Mouse (Mus musculus): ENCODE results near the gene Usp7. TPM values are rescaled to one million over a fixed set of nuclear protein-coding genes. Genes with fewer than 3 reads are reported as not detected.

The Usp7 gene
- polyA plus RNA-seq, 1 experiment from 2014 or later = 33.2 TPM

- Histone ChIP-seq H3K27ac (no peak overlapping the region), H3K9me3 (no peaks in the 10 kb centered on the region), H3K4me3 (no peak overlapping the region), H3K36me3 (peaks cover 86% of the 10 kb centered on the region), H3K4me1 (no peaks in the 10 kb centered on the region), H3K9ac (no peak overlapping the region), H3K27me3 (no peaks in the 10 kb centered on the region), H3K4me2 (no peak overlapping the region)
- WGBS = 89% methylated on average over 6 of the region's 6 CpGs
- ATAC-seq (ENCODE audit: insufficient number of reproducible peaks, insufficient read depth, low FRiP score, low TSS enrichment, low read depth) = no peak
Observed at GRCm38 (mm10) chr16:8655108-8655507, 137.0 kb downstream of the Usp7 start.

GRCm38 (mm10) chr16:8650007-8650406 lies 142.1 kb downstream of the Usp7 start:
- ATAC-seq (ENCODE audit: insufficient number of reproducible peaks, insufficient read depth, low FRiP score, low TSS enrichment, low read depth) = no peak
- no peaks in the 10 kb centered on the region for H3K9me3 ChIP-seq
- 93% methylated on average over 3 of the region's 3 CpGs for WGBS
- H3K27ac ChIP-seq = no peak overlapping the region
- H3K9ac ChIP-seq = no peak overlapping the region
- no peaks in the 10 kb centered on the region for H3K4me1 ChIP-seq
- no peak overlapping the region for H3K4me3 ChIP-seq
- no peak overlapping the region for H3K4me2 ChIP-seq
- no peaks in the 10 kb centered on the region for H3K27me3 ChIP-seq
- H3K36me3 ChIP-seq = peaks cover 93% of the 10 kb centered on the region

- 75% methylated on average over 6 of the region's 6 CpGs for WGBS
- no peak for ATAC-seq (ENCODE audit: insufficient number of reproducible peaks, insufficient read depth, low FRiP score, low TSS enrichment, low read depth)
- no peak overlapping the region for H3K4me3 ChIP-seq
- peaks cover 82% of the 10 kb centered on the region for H3K36me3 ChIP-seq
- H3K9me3 ChIP-seq = no peaks in the 10 kb centered on the region
- H3K4me1 ChIP-seq = no peaks in the 10 kb centered on the region
- no peak overlapping the region for H3K27ac ChIP-seq
- H3K27me3 ChIP-seq = no peaks in the 10 kb centered on the region
- no peak overlapping the region for H3K4me2 ChIP-seq
- no peak overlapping the region for H3K9ac ChIP-seq
Observed at GRCm38 (mm10) chr16:8645546-8645945, 146.6 kb downstream of the Usp7 start.

- ATAC-seq (ENCODE audit: insufficient number of reproducible peaks, insufficient read depth, low FRiP score, low TSS enrichment, low read depth) = no peak
- WGBS = 77% methylated on average over 2 of the region's 2 CpGs
- Histone ChIP-seq H3K9ac (no peak overlapping the region), H3K9me3 (no peaks in the 10 kb centered on the region), H3K4me3 (no peak overlapping the region), H3K4me2 (no peak overlapping the region), H3K36me3 (peaks cover 66% of the 10 kb centered on the region), H3K4me1 (peaks cover under 1% of the 10 kb centered on the region; the same call in 1 of the 2 replicates), H3K27ac (no peak overlapping the region), H3K27me3 (no peaks in the 10 kb centered on the region)
Observed at GRCm38 (mm10) chr16:8643855-8644254, 148.3 kb downstream of the Usp7 start.

Other genes starting within 250 kb of the Usp7 start
- gene Pmm2, start 154.6 kb downstream of the Usp7 start, polyA plus RNA-seq (2015; fragmentation: Nextera tagmentation; extraction: Ambion mirVana) = 59.9 and 62.0 TPM in 2 replicates
- gene Tmem186, start 154.6 kb downstream of the Usp7 start, polyA plus RNA-seq (2015; fragmentation: Nextera tagmentation; extraction: Ambion mirVana) = 22.3 and 22.6 TPM in 2 replicates
- 79.4 and 80.4 TPM in 2 replicates for gene Carhsp1, start 120.2 kb downstream of the Usp7 start, polyA plus RNA-seq (2015; fragmentation: Nextera tagmentation; extraction: Ambion mirVana)
- not detected in 2 replicates for gene Gm5767, start 111.5 kb downstream of the Usp7 start, polyA plus RNA-seq (2015; fragmentation: Nextera tagmentation; extraction: Ambion mirVana)
- gene 1810013L24Rik, start 37.8 kb upstream of the Usp7 start, polyA plus RNA-seq (2015; fragmentation: Nextera tagmentation; extraction: Ambion mirVana) = 22.7 and 23.7 TPM in 2 replicates